Mouse (Mus musculus): ENCODE results near the gene Gpr119. TPM values are rescaled to one million over a fixed set of nuclear protein-coding genes. Genes with fewer than 3 reads are reported as not detected.

The Gpr119 gene
- polyA plus RNA-seq, 1 experiment from 2014 or later: not detected

DNA sequence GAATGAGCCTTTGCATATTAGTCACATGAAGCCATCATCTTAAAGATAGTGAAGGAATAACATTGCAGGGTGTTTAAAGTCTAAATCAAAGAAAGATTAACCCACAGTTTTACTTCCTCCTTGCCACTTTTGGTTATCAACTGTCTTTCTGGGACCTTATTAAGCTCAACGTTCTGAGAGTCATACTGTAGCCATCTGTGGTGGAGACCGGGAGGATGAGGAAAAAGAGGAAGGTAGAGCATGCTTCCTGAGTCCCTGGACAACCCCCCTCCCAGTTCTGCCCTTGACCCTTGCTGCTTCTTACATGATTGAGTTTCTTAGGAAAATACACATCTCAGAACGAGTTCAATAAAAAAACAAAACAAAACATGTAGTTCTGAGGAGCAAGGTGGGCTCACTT lies 2.6 kb downstream of the Gpr119 start:
- Histone ChIP-seq H3K4me2 (no peak overlapping the region), H3K9ac (no peak overlapping the region), H3K4me1 (ENCODE audit: insufficient read depth) (no peaks in the 10 kb centered on the region), H3K36me3 (ENCODE audit: insufficient read depth) (no peaks in the 10 kb centered on the region), H3K27me3 (ENCODE audit: insufficient read depth, low read length) (no peaks in the 10 kb centered on the region), H3K4me3 (ENCODE audit: low read depth, low read length) (no peak overlapping the region), H3K9me3 (ENCODE audit: low read depth, low read length) (no peaks in the 10 kb centered on the region), H3K27ac (ENCODE audit: low read depth) (no peak overlapping the region)
- TF ChIP-seq CTCF (IDR thresholded peaks at IDR 0.05; ENCODE audit: low read depth): no peak
- DNase-seq (no peak), ATAC-seq (ENCODE audit: insufficient read depth) (no peak)
- 56% methylated on average over 3 of the region's 3 CpGs for WGBS

DNA sequence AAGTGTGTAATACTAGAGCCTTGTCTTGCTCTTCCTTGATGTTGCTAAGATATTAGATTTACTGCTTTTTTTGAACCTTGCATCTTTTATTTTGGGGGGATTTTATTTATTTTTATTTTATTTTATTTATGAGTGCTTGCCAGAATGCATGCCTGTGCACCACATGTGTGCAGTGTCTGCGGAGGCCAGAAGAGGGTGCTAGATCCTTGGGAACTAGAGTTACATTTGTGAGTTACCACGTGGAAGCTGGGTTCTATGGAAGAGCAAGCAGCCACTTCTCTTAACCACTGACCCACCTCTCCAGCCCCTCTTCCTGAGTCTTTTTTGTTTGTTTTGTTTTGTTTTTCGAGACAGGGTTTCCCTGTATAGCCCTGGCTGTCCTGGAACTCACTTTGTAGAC lies 4.7 kb downstream of the Gpr119 start:
- no peak overlapping the region for H3K4me3 ChIP-seq (ENCODE audit: low read depth, low read length)
- H3K4me1 ChIP-seq (ENCODE audit: insufficient read depth): no peaks in the 10 kb centered on the region
- 56% methylated on average over 3 of the region's 3 CpGs for WGBS
- H3K9me3 ChIP-seq (ENCODE audit: low read depth, low read length): no peaks in the 10 kb centered on the region
- ATAC-seq (ENCODE audit: insufficient read depth) (no peak), DNase-seq (peak; percentile 21)
- H3K27me3 ChIP-seq (ENCODE audit: insufficient read depth, low read length): no peaks in the 10 kb centered on the region
- H3K27ac ChIP-seq (ENCODE audit: low read depth): no peak overlapping the region
- no peak overlapping the region for H3K9ac ChIP-seq
- H3K4me2 ChIP-seq: no peak overlapping the region
- no peaks in the 10 kb centered on the region for H3K36me3 ChIP-seq (ENCODE audit: insufficient read depth)
- TF ChIP-seq CTCF (IDR thresholded peaks at IDR 0.05; ENCODE audit: low read depth): peak; percentile 28; the same call in 1 of the 2 replicates

- Histone ChIP-seq H3K27me3 (ENCODE audit: insufficient read depth, low read length) (no peaks in the 10 kb centered on the region), H3K9ac (no peak overlapping the region), H3K4me2 (no peak overlapping the region), H3K9me3 (ENCODE audit: low read depth, low read length) (no peaks in the 10 kb centered on the region), H3K27ac (ENCODE audit: low read depth) (no peak overlapping the region), H3K36me3 (ENCODE audit: insufficient read depth) (no peaks in the 10 kb centered on the region), H3K4me1 (ENCODE audit: insufficient read depth) (no peaks in the 10 kb centered on the region), H3K4me3 (ENCODE audit: low read depth, low read length) (no peak overlapping the region)
- WGBS: 30% methylated on average over 6 of the region's 6 CpGs
- DNase-seq (no peak), ATAC-seq (ENCODE audit: insufficient read depth) (no peak)
- no peak for TF ChIP-seq CTCF (IDR thresholded peaks at IDR 0.05; ENCODE audit: low read depth)
These were observed 7.5 kb downstream of the Gpr119 start for GRCm38 (mm10) chrX:48666807-48667206.

DNA sequence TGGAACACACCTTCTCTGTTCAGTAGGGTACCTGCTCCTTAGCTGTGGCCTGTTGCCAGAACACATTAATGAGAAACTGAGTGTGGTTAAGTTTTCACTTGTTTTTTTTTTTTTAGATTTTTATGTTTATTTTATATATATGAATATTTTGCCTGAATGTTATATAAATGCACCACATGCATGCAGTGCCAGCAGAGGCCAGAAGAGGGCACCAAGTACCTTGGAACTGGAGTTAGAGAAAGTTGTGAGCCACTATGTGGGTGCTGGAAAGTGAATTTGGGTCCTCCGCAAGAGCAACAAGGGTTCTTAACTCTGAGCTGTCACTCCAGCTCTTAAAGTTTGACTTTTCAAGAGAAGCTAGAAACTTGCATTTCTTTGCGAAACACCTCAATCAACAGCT lies 30.2 kb downstream of the Gpr119 start:
- Histone ChIP-seq H3K9me3 (ENCODE audit: low read depth, low read length) (no peaks in the 10 kb centered on the region), H3K4me3 (ENCODE audit: low read depth, low read length) (no peak overlapping the region), H3K27ac (ENCODE audit: low read depth) (no peak overlapping the region), H3K4me1 (ENCODE audit: insufficient read depth) (no peaks in the 10 kb centered on the region), H3K4me2 (no peak overlapping the region), H3K9ac (no peak overlapping the region), H3K27me3 (ENCODE audit: insufficient read depth, low read length) (no peaks in the 10 kb centered on the region), H3K36me3 (ENCODE audit: insufficient read depth) (no peaks in the 10 kb centered on the region)
- ATAC-seq (ENCODE audit: insufficient read depth) (no peak), DNase-seq (peak; percentile 49)
- 94% methylated on average over 2 of the region's 2 CpGs for WGBS
- TF ChIP-seq CTCF (IDR thresholded peaks at IDR 0.05; ENCODE audit: low read depth): peak; percentile 55

GRCm38 (mm10) chrX:48637032-48637431 lies 37.2 kb downstream of the Gpr119 start:
- ATAC-seq (ENCODE audit: insufficient read depth) (no peak), DNase-seq (peak; percentile 2)
- Histone ChIP-seq H3K9ac (no peak overlapping the region), H3K4me3 (ENCODE audit: low read depth, low read length) (no peak overlapping the region), H3K4me2 (no peak overlapping the region), H3K27ac (ENCODE audit: low read depth) (no peak overlapping the region), H3K9me3 (ENCODE audit: low read depth, low read length) (no peaks in the 10 kb centered on the region), H3K36me3 (ENCODE audit: insufficient read depth) (0 out of 2 replicates have a peak, but pooled peaks cover 4% of the 10 kb centered on the region), H3K27me3 (ENCODE audit: insufficient read depth, low read length) (no peaks in the 10 kb centered on the region), H3K4me1 (ENCODE audit: insufficient read depth) (no peaks in the 10 kb centered on the region)
- 50% methylated on average over 2 of the region's 2 CpGs for WGBS
- TF ChIP-seq CTCF (IDR thresholded peaks at IDR 0.05; ENCODE audit: low read depth): peak; percentile 23; the same call in 1 of the 2 replicates

DNA sequence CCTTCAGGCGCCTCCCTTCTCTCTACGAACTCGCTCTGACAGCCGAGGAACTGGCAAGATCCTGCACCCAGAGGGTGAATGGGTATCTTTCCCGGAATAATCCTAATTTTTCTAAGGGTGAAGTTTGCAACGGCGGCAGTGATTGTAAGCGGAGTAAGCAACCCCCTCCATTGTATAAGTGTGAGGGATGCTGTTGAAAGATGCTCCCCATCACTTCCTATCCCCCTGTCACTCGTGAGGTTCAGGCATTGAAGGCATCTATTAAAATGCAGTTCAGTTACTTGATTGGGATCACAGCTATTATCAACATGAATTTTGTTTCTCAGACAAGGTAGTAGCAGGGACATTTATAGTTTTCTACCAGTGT lies 50.2 kb downstream of the Gpr119 start:
- Histone ChIP-seq H3K27ac (ENCODE audit: low read depth) (peak overlapping the region; percentile 86; the same call in 1 of the 2 replicates), H3K4me1 (ENCODE audit: insufficient read depth) (no peaks in the 10 kb centered on the region), H3K9ac (peak overlapping the region; percentile 34), H3K4me3 (ENCODE audit: low read depth, low read length) (peak overlapping the region; percentile 54), H3K27me3 (ENCODE audit: insufficient read depth, low read length) (no peaks in the 10 kb centered on the region), H3K9me3 (ENCODE audit: low read depth, low read length) (no peaks in the 10 kb centered on the region), H3K36me3 (ENCODE audit: insufficient read depth) (no peaks in the 10 kb centered on the region), H3K4me2 (peak overlapping the region; percentile 54)
- ATAC-seq (ENCODE audit: insufficient read depth): no peak
- DNase-seq: no peak
- TF ChIP-seq CTCF (IDR thresholded peaks at IDR 0.05; ENCODE audit: low read depth): no peak
- WGBS: 12% methylated on average over 9 of the region's 9 CpGs

GRCm38 (mm10) chrX:48623379-48624053 lies 50.8 kb downstream of the Gpr119 start, which contains the start of gene Slc25a14:
TSS of gene Slc25a14 (plus strand) at chrX:48623413.
- H3K36me3 ChIP-seq (ENCODE audit: insufficient read depth): no peaks in the 10 kb centered on the region
- no peaks in the 10 kb centered on the region for H3K4me1 ChIP-seq (ENCODE audit: insufficient read depth)
- H3K27ac ChIP-seq (ENCODE audit: low read depth): peak within 1 kb of the TSS; percentile 86
- ATAC-seq (ENCODE audit: insufficient read depth) (peak; percentile 98), DNase-seq (peak; percentile 91)
- H3K4me3 ChIP-seq (ENCODE audit: low read depth, low read length): peak within 1 kb of the TSS; percentile 54
- no peaks in the 10 kb centered on the region for H3K9me3 ChIP-seq (ENCODE audit: low read depth, low read length)
- WGBS: 7% methylated on average over 36 of the region's 38 CpGs
- H3K9ac ChIP-seq: peak within 1 kb of the TSS; percentile 34
- TF ChIP-seq CTCF (IDR thresholded peaks at IDR 0.05; ENCODE audit: low read depth): no peak
- H3K4me2 ChIP-seq: peak within 1 kb of the TSS; percentile 54
- no peaks in the 10 kb centered on the region for H3K27me3 ChIP-seq (ENCODE audit: insufficient read depth, low read length)
